Mouse (Mus musculus) gastrocnemius, postnatal 10 days (tissue): Measurements from ENCODE around the gene Lgi4. TPM values are rescaled to one million over a fixed set of nuclear protein-coding genes. Genes with fewer than 3 reads are reported as not detected.

Source experiments
- DNase-seq: peaks from one replicate; pipeline ENCODE4 v3.0.0; 2021; ENCODE audit warnings: mixed read lengths
- total RNA-seq, 2 experiments: library from RNA; stranded (reverse); gene quantifications; 2 replicates each; pipeline ENCODE4 v1.2.3; 2021

Lgi4 gene
- total RNA-seq, 2 experiments from 2014 or later = 8.4 to 9.9 TPM

- no peak for DNase-seq
Measured at GRCm38 (mm10) chr7:31076492-31076891, 17.4 kb downstream of the Lgi4 start, which contains the start of gene Fxyd3. TSS of gene Fxyd3 (minus strand) at chr7:31076704.

- no peak for DNase-seq
Measured at GRCm38 (mm10) chr7:31077470-31077869, 18.3 kb downstream of the Lgi4 start.

- peak; percentile 39 for DNase-seq
Measured at GRCm38 (mm10) chr7:31077885-31078445, 18.8 kb downstream of the Lgi4 start.

GRCm38 (mm10) chr7:31079670-31080069 lies 20.5 kb downstream of the Lgi4 start:
- DNase-seq = no peak

GRCm38 (mm10) chr7:31080611-31081010 lies 21.5 kb downstream of the Lgi4 start:
- no peak for DNase-seq

GRCm38 (mm10) chr7:31081106-31081505 lies 22.0 kb downstream of the Lgi4 start:
- DNase-seq = no peak

GRCm38 (mm10) chr7:31082106-31082505 lies 23.0 kb downstream of the Lgi4 start:
- DNase-seq = no peak

GRCm38 (mm10) chr7:31082831-31083588 lies 23.9 kb downstream of the Lgi4 start:
- peak; percentile 65 for DNase-seq

- DNase-seq = no peak
Measured at GRCm38 (mm10) chr7:31084140-31084539, 25.0 kb downstream of the Lgi4 start.

GRCm38 (mm10) chr7:31085171-31085570 lies 26.0 kb downstream of the Lgi4 start:
- no peak for DNase-seq

GRCm38 (mm10) chr7:31086175-31086755 lies 27.1 kb downstream of the Lgi4 start:
- no peak for DNase-seq

GRCm38 (mm10) chr7:31087262-31087661 lies 28.1 kb downstream of the Lgi4 start:
- DNase-seq = no peak

GRCm38 (mm10) chr7:31088206-31088605 lies 29.1 kb downstream of the Lgi4 start:
- DNase-seq = no peak

- no peak for DNase-seq
Measured at GRCm38 (mm10) chr7:31089721-31090120, 30.6 kb downstream of the Lgi4 start.

- no peak for DNase-seq
Measured at GRCm38 (mm10) chr7:31094774-31095501, 35.8 kb downstream of the Lgi4 start.

GRCm38 (mm10) chr7:31096892-31097564 lies 37.9 kb downstream of the Lgi4 start:
- DNase-seq = no peak

GRCm38 (mm10) chr7:31097583-31098248 lies 38.6 kb downstream of the Lgi4 start:
- DNase-seq = peak; percentile 92

- DNase-seq = no peak
Measured at GRCm38 (mm10) chr7:31098697-31099611, 39.8 kb downstream of the Lgi4 start.

GRCm38 (mm10) chr7:31099612-31099982 lies 40.5 kb downstream of the Lgi4 start:
- no peak for DNase-seq

- DNase-seq = no peak
Measured at GRCm38 (mm10) chr7:31100786-31101185, 41.6 kb downstream of the Lgi4 start.
